Mouse (Mus musculus) lung, postnatal 4 days (tissue): ENCODE results near the gene Ppif.
A peak's percentile ranks its signal among the peaks of the same experiment; 100 is the strongest.

Experiments
- DNase-seq, 2 experiments: peaks; one replicate each; pipeline ENCODE4 v3.0.0; 2021

The Ppif gene

GRCm38 (mm10) chr14:25738591-25739001, 44.6 kb downstream of the Ppif start:
- DNase-seq, result peak; percentile 64 to 87

DNA sequence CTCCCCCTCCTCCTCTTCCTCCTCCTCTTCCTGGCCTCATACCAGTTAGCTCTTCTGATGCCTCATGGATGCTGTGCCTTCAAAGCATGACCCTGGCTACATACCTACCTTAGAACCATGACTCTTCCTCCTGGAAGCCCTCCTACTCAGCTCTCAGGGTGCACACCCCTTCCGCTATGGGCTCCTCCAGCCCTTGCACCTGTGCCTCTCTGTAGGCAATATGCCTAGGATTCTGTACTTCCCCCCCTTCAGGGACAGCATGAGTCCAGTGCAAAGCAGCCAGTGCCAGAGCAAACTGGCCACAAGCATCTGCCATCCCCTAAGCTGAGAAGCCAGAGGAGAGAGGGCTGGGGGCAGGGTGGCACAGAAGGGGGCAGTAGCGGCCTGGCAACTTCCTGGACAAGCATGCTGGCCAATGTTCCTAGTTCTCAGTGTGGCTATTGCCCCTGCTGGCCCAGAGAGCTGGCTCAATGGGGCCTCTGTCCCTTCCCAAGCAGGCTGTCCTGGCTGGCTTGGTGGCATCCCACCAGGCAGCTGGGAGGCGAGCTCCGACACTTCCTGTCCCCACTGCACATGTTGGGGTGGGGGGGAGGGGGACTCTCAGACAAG, 46.1 kb downstream of the Ppif start:
- peak in 1 of 2 experiments; percentile 44 for DNase-seq

GRCm38 (mm10) chr14:25741211-25741610, 47.3 kb downstream of the Ppif start:
- DNase-seq, result no peak

- no peak for DNase-seq
Observed at GRCm38 (mm10) chr14:25741840-25742367, 48.0 kb downstream of the Ppif start.

DNA sequence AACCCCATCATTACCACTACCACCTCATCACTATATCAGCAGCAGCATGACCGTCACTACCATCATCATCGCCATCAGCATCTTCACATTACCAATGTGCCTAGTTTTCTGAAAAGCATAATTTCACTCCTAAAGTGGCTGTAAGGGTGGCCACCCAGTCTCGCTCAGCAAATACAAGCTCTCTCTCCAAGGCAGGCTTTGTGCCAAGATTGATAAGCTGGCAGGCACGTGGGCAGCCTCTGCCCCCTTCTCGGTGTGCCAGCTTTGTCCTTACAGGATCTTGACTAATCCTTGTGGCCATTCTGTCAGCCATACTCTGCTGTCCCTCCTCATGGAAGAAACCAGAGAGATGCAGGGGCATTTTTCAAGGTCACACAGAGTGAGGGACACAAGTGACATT, 49.0 kb downstream of the Ppif start:
- no peak for DNase-seq

GRCm38 (mm10) chr14:25745365-25746184, 51.6 kb downstream of the Ppif start:
- no peak for DNase-seq

- DNase-seq, result no peak
Observed at GRCm38 (mm10) chr14:25746371-25746770, 52.4 kb downstream of the Ppif start.

- DNase-seq, result peak; percentile 54 to 57
Observed at GRCm38 (mm10) chr14:25746971-25747945, 53.3 kb downstream of the Ppif start.

DNA sequence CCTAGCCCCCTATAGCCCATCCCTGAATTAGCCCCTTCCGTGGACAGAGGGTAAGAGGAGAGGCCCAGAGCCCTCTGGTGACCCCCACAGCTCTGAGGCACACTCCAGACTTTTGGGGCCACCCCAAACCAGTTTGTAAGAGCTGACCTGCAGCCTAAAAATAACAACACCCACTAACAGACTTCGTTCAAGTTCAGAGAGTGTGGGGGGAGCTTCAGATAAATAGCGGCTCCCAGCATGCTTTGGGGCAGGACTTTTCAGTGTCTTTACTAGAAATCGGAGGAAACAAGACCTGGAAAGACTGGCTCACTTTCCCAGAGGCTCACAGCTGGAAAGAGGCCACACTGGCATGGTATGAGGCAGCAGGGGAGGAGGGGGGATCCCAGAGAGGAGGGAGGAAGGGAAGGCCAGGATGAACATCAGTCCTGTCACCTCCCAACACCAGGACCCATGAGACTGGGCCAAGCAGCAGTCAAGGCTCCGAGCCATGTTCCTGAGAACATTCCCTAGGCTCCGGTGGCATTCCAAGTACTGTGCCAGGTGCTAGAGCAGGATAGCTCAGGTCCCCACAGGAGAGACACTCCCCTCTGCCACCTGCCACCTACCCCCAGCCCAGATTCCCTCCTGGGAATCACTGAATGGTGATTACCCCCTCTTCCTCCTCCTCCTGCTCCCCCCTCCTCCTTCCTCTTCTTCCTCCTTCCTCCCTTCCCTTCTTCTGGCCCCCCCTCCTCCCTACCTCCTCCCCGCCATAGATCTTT, 54.2 kb downstream of the Ppif start:
- DNase-seq, result no peak

DNA sequence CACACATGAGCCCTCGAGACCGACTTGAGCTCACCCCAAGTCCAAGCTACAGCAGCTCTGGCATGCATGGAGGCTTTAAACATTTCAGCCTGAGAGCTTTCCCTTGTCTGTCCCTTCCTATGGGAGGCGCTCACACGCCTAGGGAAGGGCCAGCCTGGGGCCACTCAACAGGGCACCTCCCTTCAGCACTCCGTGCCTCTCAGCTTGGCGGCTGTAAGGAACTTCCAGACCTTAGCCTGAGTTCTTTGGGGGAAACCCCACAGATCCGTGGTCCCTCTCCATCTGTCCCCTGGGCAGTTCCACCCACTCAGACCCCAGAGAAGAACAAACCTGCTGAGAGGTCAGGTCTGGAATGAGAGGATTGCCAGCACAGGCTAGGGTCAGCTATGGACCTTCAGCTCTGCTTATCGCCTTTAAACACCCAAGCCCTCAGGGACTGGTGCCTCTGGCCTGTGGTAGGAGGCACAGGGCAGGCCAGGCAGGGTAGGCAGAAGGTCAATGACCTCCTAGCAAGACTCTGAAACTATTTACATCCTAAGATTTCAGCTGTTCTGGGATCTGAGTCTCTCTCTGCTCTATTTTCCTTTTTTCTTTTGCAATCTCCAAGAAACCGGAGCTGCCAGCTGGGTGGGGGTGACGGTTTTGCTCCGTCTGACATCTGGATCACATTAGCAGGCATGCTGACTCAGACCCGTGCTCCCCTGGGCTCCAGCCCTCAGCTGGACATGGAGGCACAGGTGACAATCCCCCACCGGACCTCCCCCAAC, 55.4 kb downstream of the Ppif start:
- DNase-seq, result peak in 1 of 2 experiments; percentile 69
